In the genomic region with DNA sequence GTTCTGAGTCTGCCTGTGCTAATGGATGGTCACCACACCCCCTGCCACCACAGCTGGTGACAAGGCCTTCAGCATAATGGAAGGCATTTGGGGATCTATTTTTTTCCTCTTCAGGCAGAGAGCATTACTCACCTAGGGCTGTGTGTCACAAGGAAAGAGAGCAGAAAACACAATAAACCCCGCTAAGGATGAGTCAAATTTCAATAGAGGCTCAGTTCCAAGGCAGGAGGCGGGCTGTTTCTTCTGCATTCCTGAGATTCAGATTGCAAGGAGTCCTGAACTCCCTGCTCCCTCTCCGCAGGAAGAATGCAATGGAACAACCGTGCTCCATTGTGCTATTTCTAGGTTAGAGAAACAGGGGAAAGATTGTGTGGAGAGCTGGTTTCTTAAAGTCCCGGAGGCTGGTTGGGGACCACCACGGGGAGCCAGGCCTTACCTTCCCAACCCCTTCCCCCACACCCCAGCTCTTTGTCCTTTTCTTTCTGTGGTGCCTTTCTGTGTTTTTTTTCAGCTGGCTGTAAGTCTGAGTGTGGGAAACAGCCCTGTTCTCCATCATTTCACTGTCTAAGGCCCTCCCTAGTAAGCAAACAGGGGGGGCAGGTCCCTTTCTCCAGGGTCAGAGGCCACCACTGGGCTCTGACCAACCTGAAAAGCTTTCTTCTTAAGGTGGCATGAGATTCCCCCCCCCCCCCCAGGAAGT, we compare ENCODE assay signal across 8 mouse cellular contexts. TPM values are rescaled to one million over a fixed set of nuclear protein-coding genes. Genes with fewer than 3 reads are reported as not detected.
DNase-seq lines count a peak whose midpoint lies in the region; ATAC-seq and TF ChIP-seq lines count a peak whose summit lies in the region.
"Had no signal": no experiment of that assay in that cellular context is flagged by ENCODE, and none has a peak within 500 bp of the region (broad histone marks: within the 10 kb centered on the region; RNA-seq: fewer than 3 reads in every experiment).

No protein-coding gene starts in this region.

- H3K36me3 ChIP-seq in kidney, postnatal 0 days (ENCODE audit: insufficient read depth, low read length), result no peaks in the 10 kb centered on the region
- H3K36me3 ChIP-seq in ES-Bruce4 (ENCODE audit: control insufficient read depth, insufficient read depth, low read length, poor library complexity, severe bottlenecking), result no peaks in the 10 kb centered on the region

- H3K4me3 ChIP-seq in kidney, postnatal 0 days (replicated peaks; ENCODE audit: low read depth, low read length), result no peak overlapping the region
- H3K4me3 ChIP-seq in ES-Bruce4 (ENCODE audit: low read depth, low read length), result no peak overlapping the region

- peaks cover 21% of the 10 kb centered on the region for H3K4me1 ChIP-seq in kidney, postnatal 0 days (replicated peaks; ENCODE audit: insufficient read depth, low read length)
- H3K4me1 ChIP-seq in ES-Bruce4 (ENCODE audit: control insufficient read depth, insufficient read depth, low read length), result peaks cover 9% of the 10 kb centered on the region

- TF ChIP-seq POLR2A in ES-Bruce4 (IDR thresholded peaks at IDR 0.05; ENCODE audit: insufficient read depth, low read length), result no peak

- H3K9me3 ChIP-seq in kidney, postnatal 0 days (replicated peaks; ENCODE audit: low read length), result no peaks in the 10 kb centered on the region
- no peaks in the 10 kb centered on the region for H3K9me3 ChIP-seq in ES-Bruce4 (replicated peaks; ENCODE audit: control insufficient read depth, insufficient read depth, low read length, poor library complexity, severe bottlenecking)

- no peak for TF ChIP-seq CTCF in kidney, postnatal 0 days (IDR thresholded peaks at IDR 0.05; ENCODE audit: low read depth)
- TF ChIP-seq CTCF in ES-Bruce4 (IDR thresholded peaks at IDR 0.05; ENCODE audit: low read depth, low read length), result no peak

- H3K9ac ChIP-seq in kidney, postnatal 0 days (ENCODE audit: low read depth, low read length), result no peak overlapping the region
- H3K9ac ChIP-seq in ES-Bruce4 (ENCODE audit: low read depth, poor library complexity, severe bottlenecking), result no peak overlapping the region

- DNase-seq in kidney, postnatal 0 days (ENCODE audit: low spot score), result peak; percentile 88
- no peak for DNase-seq in kidney, postnatal 10 days
- peak; percentile 92 for DNase-seq in R1 (ENCODE audit: low read depth, low spot score)
- DNase-seq in left cerebral cortex, adult 9 months (ENCODE audit: low spot score in 2 of 2), result peak; percentile 67 to 73
- DNase-seq in urinary bladder, postnatal 36 days (ENCODE audit: low spot score in 2 of 2), result no peak
- DNase-seq in ovary, postnatal 10 days (ENCODE audit: low spot score), result no peak
- DNase-seq: thymus, postnatal 14 days had no signal

- WGBS in kidney, postnatal 0 days, result 10% methylated on average over 6 of the region's 6 CpGs

- H3K27me3 ChIP-seq in kidney, postnatal 0 days (ENCODE audit: insufficient read depth, low read length), result no peaks in the 10 kb centered on the region
- no peaks in the 10 kb centered on the region for H3K27me3 ChIP-seq in ES-Bruce4 (ENCODE audit: control insufficient read depth, insufficient read depth, low read length, poor library complexity, severe bottlenecking)

- TF ChIP-seq EP300 in ES-Bruce4 (IDR thresholded peaks at IDR 0.05; ENCODE audit: insufficient read depth, low read depth, low read length), result 0 out of 2 replicates have a peak, but pooled peaks have one; percentile 48

- peak overlapping the region; percentile 77 for H3K27ac ChIP-seq in kidney, postnatal 0 days
- H3K27ac ChIP-seq in ES-Bruce4 (ENCODE audit: insufficient read depth, low read length), result peak overlapping the region; percentile 92

- ATAC-seq in kidney, postnatal 0 days (replicated peaks; ENCODE audit: low FRiP score, low read depth), result peak; percentile 35

- H3K4me2 ChIP-seq in kidney, postnatal 0 days (ENCODE audit: low read length), result no peak overlapping the region

RNA-seq across cellular contexts. Expression of a gene that starts 21.9 kb away (rescaled TPM):
- polyA plus RNA-seq in kidney, postnatal 0 days (2015; fragmentation: Nextera tagmentation; extraction: Ambion mirVana), result 47.2 and 47.6 TPM in 2 replicates
- 72.0 and 77.6 TPM in 2 replicates for polyA plus RNA-seq in ES-Bruce4 (2011; ENCODE audit: insufficient read depth, insufficient read length, low read depth, missing spikeins)

RNA-seq across cellular contexts. Expression of a gene that starts 40.7 kb away (rescaled TPM):
- not detected in 2 replicates for polyA plus RNA-seq in kidney, postnatal 0 days (2015; fragmentation: Nextera tagmentation; extraction: Ambion mirVana)
- polyA plus RNA-seq in ES-Bruce4 (2011; ENCODE audit: insufficient read depth, insufficient read length, low read depth, missing spikeins), result not detected in 2 replicates

Comparison
In these comparisons a context has a peak if more than half of its experiments do, and no peak if none do; other contexts are left out.
1. DNase-seq: peak in kidney, postnatal 0 days (single experiment), R1 (single experiment) and left cerebral cortex, adult 9 months (2 of 2); none in kidney, postnatal 10 days (single experiment), urinary bladder, postnatal 36 days (0 of 2) and ovary, postnatal 10 days (single experiment).